Mouse (Mus musculus) heart, embryonic 15.5 days (tissue): Measurements from ENCODE around the gene Taf5l. TPM values are rescaled to one million over a fixed set of nuclear protein-coding genes. Genes with fewer than 3 reads are reported as not detected.
A peak's percentile ranks its signal among the peaks of the same experiment; 100 is the strongest.

Source experiments
- ATAC-seq: fragments of 200-750 bp; cut with Nextera tagmentation; replicated peaks from 2 replicates; pipeline ENCODE4 v1.8.0; 2017; ENCODE audit warnings: low read depth, moderate TSS enrichment; ENCODE audit not compliant: insufficient number of reproducible peaks, insufficient read depth, low FRiP score
- H3K27ac ChIP-seq: fragments of 300-500 bp; sonication (generic); 2 replicates; pipeline ENCODE4 v1.5.1; 2015; ENCODE audit warnings: mild to moderate bottlenecking, inconsistent platforms
- H3K27me3 ChIP-seq: fragments of 300-500 bp; sonication (generic); 2 replicates; pipeline ENCODE4 v1.6.1; 2015; ENCODE audit warnings: inconsistent platforms
- H3K36me3 ChIP-seq: fragments of 300-500 bp; sonication (generic); 2 replicates; pipeline ENCODE4 v1.6.1; 2015; ENCODE audit warnings: mild to moderate bottlenecking, inconsistent platforms
- H3K4me1 ChIP-seq: fragments of 300-500 bp; sonication (generic); replicated peaks from 2 replicates; pipeline ENCODE4 v1.6.1; 2015; ENCODE audit warnings: inconsistent platforms
- H3K4me2 ChIP-seq: fragments of 300-500 bp; sonication (generic); 2 replicates; pipeline ENCODE4 v1.6.1; 2015; ENCODE audit warnings: inconsistent platforms, mild to moderate bottlenecking, moderate library complexity
- H3K4me3 ChIP-seq: fragments of 300-500 bp; sonication (generic); 2 replicates; pipeline ENCODE4 v1.5.1; 2015; ENCODE audit warnings: mild to moderate bottlenecking, inconsistent platforms
- H3K9ac ChIP-seq: fragments of 300-500 bp; sonication (generic); 2 replicates; pipeline ENCODE4 v1.6.1; 2015; ENCODE audit warnings: mild to moderate bottlenecking, inconsistent platforms
- H3K9me3 ChIP-seq: fragments of 300-500 bp; sonication (generic); replicated peaks from 2 replicates; pipeline ENCODE4 v1.6.1; 2016; ENCODE audit warnings: inconsistent platforms
- WGBS: fragments of 180-500 bp; shearing (Covaris S2); methylation state at CpG from one replicate; pipeline ENCODE4 v1.1.7; 2015; ENCODE audit warnings: mixed read lengths; 5-methylcytosine and 5-hydroxymethylcytosine counted together
- microRNA counts: library from miRNA; unstranded; fragments of <30 nt; microRNA quantifications from one replicate; lab custom pipeline; 2016
- microRNA-seq: library from miRNA; unstranded; fragments of <30 nt; microRNA quantifications from one replicate; pipeline ENCODE4, GENCODE M21; 2016
- polyA plus RNA-seq: library from polyadenylated mRNA; unstranded; fragments of >200 nt; fragmentation: Nextera tagmentation; extraction: Ambion mirVana; gene quantifications from 2 replicates; pipeline ENCODE4 v1.2.1, GENCODE M21; 2015

Gene Taf5l
- polyA plus RNA-seq, 1 experiment from 2014 or later: 20.3 TPM

- WGBS: 78% methylated on average over 9 of the region's 9 CpGs
- Histone ChIP-seq H3K9ac (no peak overlapping the region), H3K36me3 (peaks cover 56% of the 10 kb centered on the region), H3K27me3 (no peaks in the 10 kb centered on the region), H3K4me3 (no peak overlapping the region), H3K4me2 (no peak overlapping the region), H3K9me3 (no peaks in the 10 kb centered on the region), H3K4me1 (no peaks in the 10 kb centered on the region), H3K27ac (no peak overlapping the region)
- ATAC-seq: no peak
These were observed 61.1 kb downstream of the Taf5l start for GRCm38 (mm10) chr8:123960056-123960455.

- 88% methylated on average over 6 of the region's 6 CpGs for WGBS
- Histone ChIP-seq H3K9me3 (no peaks in the 10 kb centered on the region), H3K4me3 (no peak overlapping the region), H3K27ac (no peak overlapping the region), H3K36me3 (peaks cover 55% of the 10 kb centered on the region), H3K4me2 (no peak overlapping the region), H3K4me1 (no peaks in the 10 kb centered on the region), H3K9ac (no peak overlapping the region), H3K27me3 (no peaks in the 10 kb centered on the region)
- no peak for ATAC-seq
These were observed 61.7 kb downstream of the Taf5l start for GRCm38 (mm10) chr8:123959473-123959872.

GRCm38 (mm10) chr8:123958130-123958529 is 63.1 kb downstream of the Taf5l start:
- Histone ChIP-seq H3K27me3 (no peaks in the 10 kb centered on the region), H3K4me3 (no peak overlapping the region), H3K27ac (no peak overlapping the region), H3K36me3 (peaks cover 58% of the 10 kb centered on the region), H3K4me2 (no peak overlapping the region), H3K9ac (no peak overlapping the region), H3K9me3 (no peaks in the 10 kb centered on the region), H3K4me1 (no peaks in the 10 kb centered on the region)
- ATAC-seq: no peak
- WGBS: 68% methylated on average over 17 of the region's 17 CpGs

GRCm38 (mm10) chr8:123954246-123954645 is 67.0 kb downstream of the Taf5l start:
- no peak overlapping the region for H3K9ac ChIP-seq
- ATAC-seq: no peak
- peaks cover 3% of the 10 kb centered on the region; the same call in 1 of the 2 replicates for H3K4me1 ChIP-seq
- WGBS: 92% methylated on average over 8 of the region's 8 CpGs
- no peaks in the 10 kb centered on the region for H3K9me3 ChIP-seq
- H3K4me2 ChIP-seq: no peak overlapping the region
- H3K27ac ChIP-seq: no peak overlapping the region
- no peaks in the 10 kb centered on the region for H3K27me3 ChIP-seq
- peaks cover 39% of the 10 kb centered on the region for H3K36me3 ChIP-seq
- no peak overlapping the region for H3K4me3 ChIP-seq

GRCm38 (mm10) chr8:123953686-123954085 is 67.5 kb downstream of the Taf5l start:
- no peaks in the 10 kb centered on the region for H3K9me3 ChIP-seq
- H3K27ac ChIP-seq: no peak overlapping the region
- no peak overlapping the region for H3K4me3 ChIP-seq
- H3K36me3 ChIP-seq: peaks cover 34% of the 10 kb centered on the region
- no peak overlapping the region for H3K4me2 ChIP-seq
- ATAC-seq: no peak
- no peaks in the 10 kb centered on the region for H3K27me3 ChIP-seq
- H3K9ac ChIP-seq: no peak overlapping the region
- H3K4me1 ChIP-seq: peaks cover 3% of the 10 kb centered on the region; the same call in 1 of the 2 replicates
- 85% methylated on average over 8 of the region's 8 CpGs for WGBS

GRCm38 (mm10) chr8:123950077-123950802 is 71.0 kb downstream of the Taf5l start:
- Histone ChIP-seq H3K9ac (peak overlapping the region; percentile 95), H3K4me3 (peak overlapping the region; percentile 100), H3K4me1 (peaks cover 11% of the 10 kb centered on the region), H3K36me3 (peaks cover 25% of the 10 kb centered on the region; the same call in 1 of the 2 replicates), H3K27me3 (no peaks in the 10 kb centered on the region), H3K4me2 (peak overlapping the region; percentile 92), H3K9me3 (no peaks in the 10 kb centered on the region), H3K27ac (peak overlapping the region; percentile 89)
- 31% methylated on average over 10 of the region's 10 CpGs for WGBS
- ATAC-seq: no peak

- Histone ChIP-seq H3K4me1 (peaks cover 11% of the 10 kb centered on the region), H3K27me3 (no peaks in the 10 kb centered on the region), H3K27ac (peak overlapping the region; percentile 89), H3K9ac (peak overlapping the region; percentile 95), H3K4me2 (peak overlapping the region; percentile 92), H3K9me3 (no peaks in the 10 kb centered on the region), H3K4me3 (peak overlapping the region; percentile 100), H3K36me3 (peaks cover 27% of the 10 kb centered on the region; the same call in 1 of the 2 replicates)
- peak; percentile 28; the same call in 1 of the 2 replicates for ATAC-seq
- 2% methylated on average over 10 of the region's 10 CpGs for WGBS
These were observed 71.6 kb downstream of the Taf5l start for GRCm38 (mm10) chr8:123949686-123949986.

- H3K4me1 ChIP-seq: peaks cover 11% of the 10 kb centered on the region
- peak within 1 kb of the TSS; percentile 100 for H3K4me3 ChIP-seq
- H3K9me3 ChIP-seq: no peaks in the 10 kb centered on the region
- H3K27ac ChIP-seq: peak within 1 kb of the TSS; percentile 89
- no peaks in the 10 kb centered on the region for H3K27me3 ChIP-seq
- ATAC-seq: peak; percentile 92
- peaks cover 26% of the 10 kb centered on the region; the same call in 1 of the 2 replicates for H3K36me3 ChIP-seq
- peak within 1 kb of the TSS; percentile 92 for H3K4me2 ChIP-seq
- peak within 1 kb of the TSS; percentile 95 for H3K9ac ChIP-seq
- under 1% methylated on average over 77 of the region's 77 CpGs for WGBS
These were observed 72.1 kb downstream of the Taf5l start, which contains the start of gene Nup133 for GRCm38 (mm10) chr8:123948942-123949685. Nup133 (minus strand) TSS chr8:123949265.

MicroRNAs encoded within 50 kb of the gene (microRNA counts, 519-probe panel; counts per million panel counts)
- microRNA mmu-miR-1967 (lab: Ali Mortazavi, UCI): 2,499 counts per million, percentile 52 among the panel's probes with 10 or more counts

Small RNA genes within 50 kb of the gene (microRNA-seq; reads per million reads assigned to microRNA genes)
- gene Mir1967: not detected

Other genes starting within 250 kb of the Taf5l start
- 26.9 and 32.1 TPM in 2 replicates for gene Rab4a, start 215.4 kb downstream of the Taf5l start, polyA plus RNA-seq
- gene Ccsap, start 161.2 kb downstream of the Taf5l start, polyA plus RNA-seq: 2.2 and 2.9 TPM in 2 replicates
- 179 and 184 TPM in 2 replicates for gene Acta1, start 126.6 kb downstream of the Taf5l start, polyA plus RNA-seq
- gene Nup133, start 72.1 kb downstream of the Taf5l start, polyA plus RNA-seq: 21.1 and 25.4 TPM in 2 replicates
- 17.1 and 20.6 TPM in 2 replicates for gene Abcb10, start 38.3 kb downstream of the Taf5l start, polyA plus RNA-seq
- gene Urb2, start 111 bp upstream of the Taf5l start, polyA plus RNA-seq: 2.3 and 3.5 TPM in 2 replicates
- gene Galnt2, start 210.0 kb upstream of the Taf5l start, polyA plus RNA-seq: 44.7 and 55.3 TPM in 2 replicates